Mouse (Mus musculus): ENCODE results near the gene Bbx.
A peak's percentile ranks its signal among the peaks of the same experiment; 100 is the strongest.

The Bbx gene

DNA sequence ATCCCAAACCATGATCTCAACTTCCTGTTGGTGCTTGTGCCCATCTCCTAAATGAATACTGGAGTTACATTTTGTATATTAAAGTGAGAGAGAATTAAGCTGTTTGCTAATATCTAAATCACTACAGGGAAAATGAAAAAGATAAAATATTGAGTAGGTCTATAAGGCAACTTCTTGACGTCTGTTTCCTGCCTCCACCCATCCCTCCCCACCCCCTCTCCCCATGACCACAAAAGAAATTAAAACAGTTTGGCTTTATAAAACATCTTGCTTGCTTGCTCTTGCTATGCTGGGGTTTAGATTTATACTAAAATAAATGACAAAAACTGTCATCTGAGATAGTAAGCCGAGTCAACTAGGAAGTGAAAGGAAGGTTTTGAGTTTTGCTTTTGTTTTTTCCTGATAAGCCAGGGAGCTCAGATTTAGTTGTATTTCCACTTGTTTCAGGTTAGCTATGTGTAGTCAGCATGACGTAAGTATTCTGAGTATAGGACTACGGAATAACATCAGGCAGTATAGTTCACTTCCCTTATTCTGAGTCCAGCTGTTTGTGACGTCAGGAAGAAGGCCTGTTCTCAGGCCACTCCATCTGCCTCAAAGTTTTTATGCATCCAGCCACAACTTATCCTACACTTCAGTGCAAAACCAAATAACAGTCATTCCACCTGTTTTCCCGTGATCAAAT, 36.1 kb downstream of the Bbx start:
- no peak for DNase-seq

DNA sequence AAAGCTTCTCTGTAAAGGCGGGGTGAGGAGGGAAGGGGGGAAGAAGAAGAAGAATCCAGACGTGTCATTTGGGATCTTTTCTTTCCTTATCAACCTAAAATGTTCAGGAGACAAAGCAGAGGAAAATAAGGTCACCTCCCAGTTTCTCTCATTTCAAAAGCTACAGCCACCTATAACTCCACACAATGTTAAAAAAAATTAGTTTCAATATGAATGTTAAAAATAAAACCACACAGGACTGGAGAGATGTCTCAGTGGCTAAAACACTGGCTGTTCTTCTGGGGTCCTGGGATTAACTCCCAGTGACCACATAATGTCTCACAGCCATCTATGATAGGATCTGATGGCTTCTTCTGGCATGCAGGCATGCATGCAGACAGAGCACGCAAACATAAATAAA, 43.7 kb downstream of the Bbx start:
- DNase-seq = no peak

DNA sequence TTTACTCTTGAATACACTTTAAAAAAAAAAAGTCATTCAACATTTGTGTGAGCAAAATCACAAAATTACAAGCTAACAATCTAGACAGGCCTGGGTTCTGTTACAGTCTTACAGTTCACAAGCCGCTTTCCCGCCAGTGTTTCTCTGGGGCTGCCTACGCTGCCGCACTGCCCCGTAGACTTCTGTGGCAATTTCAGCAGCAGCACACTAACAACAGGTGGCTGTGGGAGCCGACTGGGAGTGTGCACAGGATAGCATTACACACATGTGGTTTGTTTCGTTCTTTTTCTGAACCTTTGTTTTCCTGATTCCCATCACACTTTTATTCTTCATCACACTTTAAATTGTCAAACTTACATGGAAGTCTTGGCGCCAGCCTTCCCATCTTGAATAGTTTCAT, 48.6 kb downstream of the Bbx start:
- no peak for DNase-seq

DNA sequence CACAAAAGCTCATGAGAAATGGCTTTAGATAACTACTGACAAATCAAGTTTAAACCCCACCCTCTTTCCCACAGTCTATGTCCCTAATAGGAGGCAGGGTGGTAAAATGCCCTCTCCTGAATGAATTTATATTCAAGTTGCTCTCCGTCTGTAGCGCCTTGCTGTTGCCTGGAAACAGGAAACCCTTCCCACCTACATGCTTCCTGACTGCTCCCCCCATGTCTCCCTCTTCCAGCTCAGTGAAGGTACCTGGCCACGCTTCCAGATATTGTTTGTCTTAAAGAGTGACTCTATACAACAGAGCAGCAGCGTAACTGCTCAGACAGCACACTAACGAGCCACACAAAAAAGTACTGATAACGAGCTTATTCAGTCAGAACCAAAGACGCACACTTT, 50.8 kb downstream of the Bbx start:
- DNase-seq = no peak

DNA sequence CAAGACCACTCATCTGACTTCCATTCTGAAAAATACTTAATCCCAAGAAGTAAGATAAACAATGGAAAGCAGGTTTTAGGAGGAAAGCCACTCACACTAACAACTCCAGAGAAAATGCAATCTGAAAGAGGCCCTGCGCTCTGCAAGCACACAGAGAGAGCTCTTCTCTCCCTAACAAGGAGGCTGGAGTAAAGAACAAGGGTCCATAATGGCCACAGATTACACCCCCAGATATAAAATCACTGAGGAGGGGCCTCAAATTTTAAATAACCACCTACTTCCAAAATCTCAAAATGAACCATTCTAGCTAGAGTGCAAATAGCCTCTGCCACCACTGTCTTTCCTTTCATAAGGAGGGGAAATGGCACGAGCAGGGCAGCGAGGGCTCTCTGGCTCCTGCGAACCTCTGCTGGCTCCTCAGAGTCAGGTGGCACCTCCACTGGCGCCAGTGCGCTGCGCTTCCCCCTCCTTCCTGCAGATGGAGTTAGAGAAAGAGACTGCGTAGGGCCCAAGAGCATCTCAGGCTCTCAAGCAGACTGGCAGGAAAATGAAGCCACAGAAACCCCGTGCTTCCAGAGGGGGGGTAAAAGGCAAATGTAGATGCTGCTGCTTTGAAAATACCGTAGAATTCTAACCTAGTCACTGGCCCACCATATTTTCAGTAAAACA, 51.4 kb downstream of the Bbx start:
- peak; percentile 62 for DNase-seq

DNA sequence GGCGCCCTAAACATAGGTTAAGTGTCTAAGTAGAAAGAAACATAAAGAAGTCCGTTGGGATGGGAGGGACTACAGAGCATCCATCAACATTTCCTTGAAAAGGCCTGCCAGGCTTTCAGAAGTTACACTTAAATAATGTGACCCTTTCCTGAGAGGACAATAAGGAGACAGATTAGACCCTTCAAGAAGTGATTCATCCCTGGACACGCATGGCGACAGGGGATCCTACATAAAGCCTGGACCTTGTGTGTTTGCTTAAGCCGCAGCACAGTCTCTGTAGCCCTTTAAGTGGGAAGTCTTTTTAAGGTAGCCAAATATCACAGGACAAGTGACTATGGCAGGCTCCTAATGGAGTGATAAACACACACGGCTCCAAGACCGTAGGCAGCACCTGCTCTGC, 52.0 kb downstream of the Bbx start:
- DNase-seq = no peak

DNA sequence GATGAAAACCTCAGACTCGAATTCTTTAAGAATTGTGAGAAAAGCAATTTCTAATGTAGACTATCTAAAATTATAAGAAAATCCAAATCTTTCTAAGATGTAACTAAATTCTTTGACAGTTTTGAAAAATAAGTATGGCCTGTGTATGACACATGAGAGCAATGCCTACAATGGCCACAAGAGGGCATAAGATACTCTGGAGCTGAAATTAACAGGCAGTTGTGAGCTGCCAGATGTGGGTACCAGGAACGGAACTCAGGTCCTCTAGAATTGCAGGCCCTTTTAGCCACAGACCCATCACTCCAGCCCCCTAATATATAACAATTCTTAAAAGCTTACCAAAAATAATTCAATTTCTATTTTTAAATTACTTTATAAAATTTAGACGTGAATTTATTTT, 57.6 kb downstream of the Bbx start:
- no peak for DNase-seq

DNA sequence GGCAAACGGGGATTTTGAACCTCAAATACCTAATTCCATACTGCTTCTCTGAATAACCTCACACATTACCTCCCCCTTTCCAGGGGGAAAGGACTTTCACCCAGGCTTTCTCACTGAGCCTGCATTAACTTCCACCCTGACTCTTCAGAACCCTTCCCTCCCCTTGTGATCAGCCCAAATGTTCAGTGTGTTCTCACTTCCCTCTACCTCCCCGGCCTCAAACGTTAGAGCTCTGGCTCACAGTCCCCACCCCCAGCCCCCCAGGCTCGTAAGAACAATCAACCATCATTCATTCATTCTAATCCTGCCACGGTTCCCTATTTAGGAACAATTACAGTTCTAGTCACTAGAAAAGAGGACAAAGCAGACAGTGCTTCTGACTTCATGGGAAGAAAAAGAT, 58.5 kb downstream of the Bbx start:
- DNase-seq = no peak

DNA sequence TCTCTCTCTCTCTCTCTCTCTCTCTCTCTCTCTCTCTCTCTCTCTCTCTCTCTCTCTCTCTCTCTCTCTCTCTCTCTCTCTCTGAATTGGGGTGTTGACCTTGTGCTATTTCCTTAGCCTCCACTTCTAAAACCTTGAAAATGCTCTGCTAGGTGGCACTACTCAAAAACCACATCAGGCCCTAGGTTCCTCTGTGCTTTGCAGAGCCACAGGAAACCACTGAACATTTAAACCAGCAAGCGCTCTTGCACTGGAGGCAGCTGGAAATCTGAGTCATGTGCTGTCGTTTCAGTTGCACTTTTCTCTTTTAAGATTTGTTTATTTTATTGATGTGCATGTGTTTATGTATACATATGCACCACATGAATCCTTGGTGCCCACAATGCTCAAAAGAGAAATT, 59.6 kb downstream of the Bbx start:
- no peak for DNase-seq

DNA sequence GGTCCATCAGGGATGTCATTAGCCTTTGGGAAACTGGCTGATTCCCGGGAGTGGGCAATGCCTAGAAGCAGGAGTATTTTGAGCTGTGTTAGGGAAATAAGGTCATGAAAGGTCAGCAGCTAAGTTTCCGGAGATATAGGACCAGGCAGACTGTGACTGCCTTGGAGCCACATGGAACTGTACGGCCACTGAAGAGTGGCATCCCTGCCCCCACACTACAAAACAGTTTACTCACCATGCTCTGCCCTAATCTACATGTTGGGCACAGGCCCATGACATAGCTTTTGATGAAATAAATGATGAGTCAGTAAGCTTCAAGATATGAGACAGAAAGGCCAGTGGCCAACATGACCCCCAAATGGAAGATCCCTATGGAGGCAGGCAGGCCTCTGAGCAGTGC, 60.7 kb downstream of the Bbx start:
- DNase-seq = no peak

DNA sequence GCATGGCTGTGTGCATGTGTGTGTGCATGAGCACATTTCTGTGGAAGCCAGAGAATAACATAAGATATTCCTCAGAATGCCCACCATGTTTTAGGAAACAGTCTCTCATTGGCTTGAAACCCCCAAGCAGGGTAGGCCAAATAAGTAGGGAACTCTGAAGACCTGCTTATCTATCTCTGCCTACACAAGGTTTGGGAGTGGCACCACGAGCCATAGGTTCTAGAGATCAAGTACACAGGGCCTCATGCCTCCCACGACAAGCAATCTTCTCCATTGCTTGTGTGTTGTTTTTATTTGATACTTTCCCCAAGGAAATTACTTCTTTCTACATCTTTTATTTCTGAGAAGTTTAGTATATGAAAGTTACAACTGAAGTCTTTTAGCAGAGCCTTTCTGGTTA, 61.8 kb downstream of the Bbx start:
- DNase-seq = no peak

DNA sequence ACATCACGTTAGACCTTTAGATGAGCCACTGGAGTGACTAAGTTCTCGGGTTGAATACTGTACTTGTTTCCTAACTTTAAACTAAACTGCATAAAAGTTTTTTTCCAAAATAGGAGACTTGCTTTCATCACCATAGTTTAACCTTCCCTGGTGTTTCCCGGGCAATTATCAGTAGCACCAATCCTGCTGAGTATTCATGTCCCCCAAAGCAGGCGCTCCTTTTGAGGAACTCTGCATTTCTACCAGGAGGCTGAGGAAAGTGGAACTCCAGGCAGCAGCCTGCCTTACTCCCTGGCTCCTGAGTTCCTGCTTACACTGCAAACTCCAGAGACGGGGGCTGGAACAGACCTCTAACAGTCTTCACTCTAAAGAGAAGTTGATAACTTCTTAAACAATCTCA, 65.6 kb downstream of the Bbx start:
- DNase-seq = no peak

DNA sequence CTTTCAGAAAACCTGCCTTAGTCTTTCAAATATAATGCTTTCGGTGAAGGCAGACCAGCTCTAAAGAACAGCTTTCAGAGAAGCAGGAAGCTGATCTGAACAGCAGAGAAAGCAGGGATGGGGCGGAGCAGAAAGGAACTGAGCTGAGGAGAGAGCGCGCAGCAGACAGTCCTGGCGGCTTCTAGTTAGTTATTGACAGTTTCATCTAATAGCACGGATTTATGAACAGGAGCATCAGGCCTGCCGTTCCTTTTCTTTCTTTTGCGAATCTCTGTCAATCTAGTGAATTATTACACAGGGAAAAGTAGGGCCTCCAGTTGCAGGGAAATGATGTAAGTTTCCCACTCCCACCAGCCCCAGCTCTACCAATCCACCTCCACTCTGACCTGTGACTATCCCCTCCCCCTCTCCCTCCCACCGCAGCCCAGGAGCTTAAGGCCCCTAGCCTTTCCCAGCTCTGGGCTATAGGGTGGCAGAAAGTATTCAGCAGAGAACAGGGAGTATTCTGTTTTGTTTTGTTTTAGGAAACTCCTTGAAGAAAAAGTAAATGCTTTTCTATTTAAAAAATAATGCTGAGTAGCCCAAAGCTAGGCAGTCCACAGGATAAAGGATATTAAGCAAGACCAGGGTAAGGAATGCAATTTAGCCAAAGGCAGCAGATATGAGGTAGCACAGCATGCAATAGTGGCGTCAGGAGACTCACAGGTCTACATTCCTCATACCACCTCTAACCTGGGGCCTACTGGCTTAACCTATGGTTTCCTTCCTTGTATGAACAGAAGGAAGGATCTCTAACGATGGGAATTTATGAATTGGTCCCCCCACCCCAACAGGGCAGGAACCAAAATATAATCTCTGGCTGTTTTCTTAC, 67.8 kb downstream of the Bbx start:
- peak; percentile 58 for DNase-seq

DNA sequence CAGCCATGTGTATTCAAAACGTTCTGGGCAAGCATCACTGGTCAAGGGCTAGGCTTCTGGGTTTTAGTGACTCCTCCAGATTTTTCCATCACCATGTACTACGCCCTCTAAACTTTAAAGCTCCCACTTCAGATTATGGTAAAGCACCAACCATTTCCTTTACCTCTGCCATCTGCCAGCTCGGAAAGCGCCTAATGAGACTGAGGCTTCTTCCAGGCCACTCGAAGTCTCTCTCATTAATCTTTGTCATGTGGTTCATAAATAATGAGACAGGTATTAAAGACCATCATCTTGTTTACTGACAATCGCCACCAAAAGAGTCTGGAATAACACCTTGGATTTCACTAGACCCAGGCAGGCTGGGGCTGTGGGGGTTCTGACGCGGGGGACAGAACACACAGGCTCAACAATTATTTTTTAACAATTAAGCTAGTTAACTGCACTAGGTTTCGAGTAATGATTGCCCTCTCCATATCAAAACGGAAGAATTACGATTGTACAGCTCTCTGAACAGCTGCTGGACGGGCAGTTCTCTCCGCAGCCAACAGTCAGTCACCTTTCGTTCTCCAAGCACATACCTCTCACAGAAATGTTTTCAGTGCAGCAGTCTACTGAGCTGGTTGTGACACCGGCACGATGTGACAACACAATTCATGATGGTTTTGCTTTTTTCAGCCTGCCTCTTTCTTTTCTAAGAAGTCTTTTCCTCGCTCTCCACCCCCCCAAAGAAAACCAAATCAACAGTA, 68.6 kb downstream of the Bbx start:
- DNase-seq = peak; percentile 19

DNA sequence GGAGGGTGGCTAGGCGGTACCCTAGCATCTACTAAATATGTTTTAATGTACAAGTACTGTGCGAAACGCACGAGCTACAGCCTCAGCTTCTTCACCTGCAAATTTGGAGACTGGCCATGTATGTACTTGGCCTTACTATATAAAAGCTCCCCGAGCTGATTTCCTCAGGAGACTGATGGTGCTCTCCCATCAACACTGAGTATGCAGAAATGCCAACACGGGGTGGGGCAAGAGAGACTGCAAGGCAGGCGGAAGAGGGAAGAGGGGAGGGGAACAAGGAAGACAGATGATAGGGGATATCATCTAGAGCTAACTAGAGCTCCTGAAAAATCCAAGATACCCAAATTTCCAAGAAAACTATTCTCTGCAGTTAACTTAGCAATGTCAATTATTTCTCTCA, 71.6 kb downstream of the Bbx start:
- no peak for DNase-seq

DNA sequence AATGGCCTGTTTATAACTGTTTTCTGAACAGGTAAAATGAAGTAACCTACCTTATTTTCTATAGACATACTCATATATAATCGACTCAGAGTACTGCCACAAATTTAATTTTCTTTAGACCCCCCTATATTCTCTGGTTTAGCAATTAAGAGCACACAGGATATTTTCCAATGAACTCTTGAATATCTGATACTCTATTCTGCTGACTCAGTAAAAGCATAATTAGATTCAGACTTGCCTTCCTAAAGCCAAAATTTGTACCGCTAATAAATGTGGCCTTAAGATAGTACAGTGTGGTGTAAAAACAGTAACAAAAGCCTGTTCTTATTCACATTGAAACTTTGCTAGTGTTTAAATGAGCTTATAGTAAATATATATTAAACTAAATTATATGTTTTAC, 102.5 kb downstream of the Bbx start:
- DNase-seq = no peak

DNA sequence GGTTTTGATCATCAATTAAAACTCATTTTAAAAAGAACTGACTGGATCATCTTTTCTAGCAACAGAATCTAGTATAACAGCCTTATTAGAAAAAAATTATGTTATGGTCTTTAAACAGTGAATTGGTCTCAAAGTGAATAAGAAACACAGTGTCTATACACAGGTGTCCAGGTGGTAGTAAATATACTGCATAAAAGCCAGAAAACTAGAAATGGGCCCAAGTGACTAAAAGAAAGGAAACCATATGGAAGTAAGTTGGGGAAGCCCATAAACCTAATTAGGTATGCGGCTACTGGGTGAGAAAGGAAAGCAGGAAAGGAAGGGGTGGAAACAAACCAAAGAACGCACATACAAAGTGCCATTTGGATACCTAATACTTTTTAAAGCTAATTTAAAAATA, 107.4 kb downstream of the Bbx start:
- DNase-seq = no peak

DNA sequence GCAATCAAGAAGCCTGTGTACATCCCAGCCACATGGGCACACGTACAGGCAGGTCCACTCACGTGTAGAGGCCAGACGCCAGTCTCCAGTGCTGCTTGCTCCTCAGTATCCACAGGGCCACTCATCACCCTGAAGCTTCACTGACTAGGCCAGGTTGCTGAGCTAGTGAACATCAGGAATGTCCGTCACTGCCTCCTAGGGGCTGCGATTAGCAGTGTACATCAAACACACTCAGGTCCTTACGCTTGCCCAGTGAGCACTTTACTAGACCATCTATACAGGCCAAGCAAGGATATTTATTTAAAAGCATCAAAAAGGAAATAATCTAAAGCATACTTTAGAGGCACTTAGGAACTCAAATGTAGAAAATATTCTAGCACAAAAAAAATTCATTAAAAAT, 107.9 kb downstream of the Bbx start:
- DNase-seq = no peak

DNA sequence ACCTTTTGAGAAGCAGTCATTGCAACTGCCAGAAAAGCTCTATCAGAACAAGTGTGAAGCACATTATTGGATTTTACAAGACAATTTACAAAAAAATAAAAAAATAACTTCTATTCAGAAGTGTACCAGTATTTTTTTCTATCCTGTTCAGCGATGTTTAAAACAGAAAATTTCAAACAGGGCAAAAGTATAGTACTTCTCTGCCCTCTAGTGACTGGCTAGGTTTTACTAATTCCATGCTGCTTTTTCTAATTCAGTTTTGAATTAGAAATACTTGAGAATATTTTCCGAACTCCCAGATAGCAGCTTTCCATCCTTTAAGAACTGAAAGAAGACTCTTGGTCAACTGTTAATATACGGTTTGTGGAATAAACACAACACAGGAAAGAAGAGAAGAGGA, 110.8 kb downstream of the Bbx start:
- no peak for DNase-seq

DNA sequence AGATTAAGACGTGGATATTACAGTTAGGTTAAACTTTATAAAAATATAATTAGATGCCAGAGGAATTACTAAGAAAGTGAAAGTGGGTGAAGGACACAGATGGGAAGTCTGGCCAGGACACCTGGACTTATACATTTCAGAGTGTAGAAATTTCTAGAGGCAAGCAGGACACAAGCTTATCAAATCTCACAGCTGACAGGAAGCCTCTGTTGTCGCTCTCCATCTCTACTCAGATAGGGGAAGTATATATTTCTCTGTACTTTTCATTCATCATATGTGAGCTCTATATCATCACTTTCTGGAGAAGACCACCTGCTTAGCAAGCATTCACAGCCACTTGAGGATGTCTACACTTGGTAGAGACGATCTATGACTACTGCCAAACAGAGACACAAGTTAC, 113.9 kb downstream of the Bbx start:
- no peak for DNase-seq

DNA sequence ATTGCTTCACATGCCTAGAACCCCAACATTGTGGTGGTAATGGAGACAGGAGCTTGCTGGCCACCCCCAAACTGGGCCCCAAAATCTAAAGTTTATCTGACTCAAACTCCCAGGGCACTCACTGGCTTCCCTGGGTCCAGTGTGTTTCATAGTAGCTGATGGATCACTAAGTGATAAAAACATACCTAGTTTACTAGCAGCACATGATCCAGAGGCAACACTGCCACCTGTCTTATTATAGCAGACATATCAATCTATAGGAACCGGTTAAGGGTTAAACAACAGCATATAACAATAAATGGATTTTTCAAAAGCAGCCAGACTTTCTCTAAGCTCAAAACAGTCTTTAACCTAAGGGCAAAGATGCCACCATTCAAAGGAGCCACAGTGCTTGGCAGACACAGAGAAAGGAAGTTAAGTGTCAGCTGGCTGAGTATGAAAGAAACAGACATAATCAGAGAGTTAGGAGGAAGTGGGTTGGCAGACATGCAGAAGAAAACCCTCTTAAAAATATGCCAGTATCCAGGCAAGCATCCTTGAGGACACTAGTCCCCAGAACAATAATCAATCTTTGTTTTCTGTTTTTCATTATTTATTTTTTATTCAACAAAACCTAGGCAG, 116.7 kb downstream of the Bbx start:
- no peak for DNase-seq

DNA sequence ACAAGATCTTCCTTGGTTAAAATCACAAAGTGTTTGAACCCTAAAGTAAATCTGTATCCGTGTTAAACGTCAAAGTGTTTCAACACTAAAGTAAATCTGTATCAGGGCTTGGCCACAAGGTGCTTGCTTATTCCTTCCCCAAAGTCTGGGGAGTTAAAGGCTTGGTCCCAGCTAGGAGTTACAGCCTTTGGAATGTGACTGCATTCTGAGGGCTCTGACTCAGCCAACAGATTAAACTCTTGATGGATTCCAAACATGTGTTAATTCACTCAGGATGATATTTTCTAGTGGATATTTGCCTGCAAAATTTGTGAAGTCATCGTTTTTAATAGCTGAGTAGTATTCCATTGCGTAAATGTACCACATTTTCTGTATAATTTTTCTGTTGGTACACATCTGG, 120.6 kb downstream of the Bbx start:
- no peak for DNase-seq
